Mouse (Mus musculus) liver, embryonic 14.5 days (tissue): ENCODE measurements around the gene March6.

Experiments
- CTCF ChIP-seq: IDR thresholded peaks from 2 replicates; pipeline ENCODE4 v1.5.1; 2016; ENCODE audit warnings: antibody characterized with exemption, low read depth, control low read depth
- EP300 ChIP-seq: IDR thresholded peaks from 2 replicates; pipeline ENCODE4 v1.6.1; 2016; ENCODE audit warnings: antibody characterized with exemption, low read depth

DNA sequence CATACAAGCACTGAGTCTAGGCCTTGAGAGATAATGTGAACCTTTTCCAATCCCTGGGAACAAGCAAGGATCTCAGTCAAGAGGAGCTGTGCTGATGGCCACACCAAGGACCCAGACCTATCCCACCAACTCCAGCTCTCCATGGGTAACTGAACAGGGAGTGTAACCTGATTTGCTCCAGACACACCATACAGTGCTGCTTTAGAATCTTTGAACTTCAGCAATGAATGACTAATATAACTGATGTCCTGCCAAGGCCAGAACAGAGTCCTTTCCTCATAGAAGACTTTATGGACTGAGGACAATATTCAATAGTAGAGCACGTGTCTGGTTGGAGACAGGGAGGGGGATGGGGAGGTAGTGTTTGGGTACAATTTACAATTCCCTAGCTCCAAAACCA lies 14.2 kb upstream of the March6 start:
- no peak for TF ChIP-seq EP300
- no peak for TF ChIP-seq CTCF
